Mouse (Mus musculus): ENCODE data around the gene Abraxas1.

The Abraxas1 gene

DNA sequence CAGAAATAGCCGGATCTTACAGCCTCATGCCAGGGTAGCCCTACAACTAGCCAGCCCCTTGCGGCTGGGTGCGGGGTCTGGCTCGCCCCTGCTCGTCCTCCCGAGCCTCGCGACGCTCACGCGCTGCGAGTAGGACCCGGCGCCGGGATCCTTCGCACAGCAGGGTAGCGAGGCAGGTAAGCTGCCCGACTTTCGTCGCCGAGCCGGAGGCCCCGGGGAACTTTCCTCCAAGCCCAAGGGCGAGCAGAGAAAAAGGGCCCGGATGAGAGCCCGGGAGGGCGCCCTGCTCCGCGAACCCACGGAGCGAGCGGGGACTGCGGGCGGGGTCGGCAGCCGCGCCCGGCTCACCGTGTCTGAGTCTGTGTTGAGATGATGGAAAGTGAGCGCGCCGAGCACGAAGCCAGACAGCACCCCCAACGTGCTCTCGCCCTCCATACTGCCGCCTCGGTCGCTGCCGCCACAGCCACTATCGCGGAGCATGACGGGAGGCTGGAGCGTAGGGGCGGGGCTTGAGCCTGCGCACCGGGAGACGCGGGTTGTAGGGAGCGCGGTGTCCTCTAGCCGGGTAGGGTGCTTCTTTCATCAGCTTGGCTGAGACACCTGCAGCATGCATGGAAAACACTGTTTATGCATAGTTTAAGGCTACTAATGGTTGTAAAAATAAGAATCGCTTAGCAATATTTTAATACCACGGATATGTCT is at the start of gene Abraxas1:
Gene Abraxas1, minus strand, starts transcription at position 483 of the 702 bp plus-strand sequence.
- DNase-seq = peak; percentile 83

DNA sequence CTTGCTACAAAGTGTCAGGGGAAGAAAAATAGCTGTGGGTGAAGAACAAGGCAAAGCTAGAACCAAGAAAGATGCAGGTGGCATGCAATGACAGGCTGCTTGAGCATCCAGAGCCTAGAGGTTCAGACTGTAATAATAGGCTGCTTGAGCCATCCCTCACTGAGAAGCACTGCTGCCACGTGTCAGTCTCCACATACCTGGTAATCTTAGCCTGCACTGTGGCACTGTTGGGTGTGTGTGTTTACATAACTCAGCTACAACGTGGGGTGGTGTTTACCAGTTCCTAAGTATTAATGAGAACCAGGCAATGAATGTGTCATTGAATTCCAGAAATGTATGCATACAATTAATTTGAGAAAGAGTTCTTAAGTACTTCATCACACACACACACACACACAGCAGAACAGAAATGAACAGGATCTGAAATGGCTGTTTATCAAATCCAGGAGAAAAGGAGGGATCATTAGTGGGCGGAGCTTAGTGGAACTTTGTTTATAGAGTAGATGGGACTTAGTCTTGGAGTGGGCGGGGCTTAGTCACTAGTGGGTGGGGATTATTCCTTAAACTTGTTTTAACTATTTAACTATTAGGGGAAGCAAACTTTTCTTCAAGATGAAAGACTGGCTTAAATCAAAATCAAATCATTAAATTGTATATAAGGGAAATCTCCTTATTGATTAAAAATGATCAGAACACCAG is 48.6 kb upstream of the Abraxas1 start:
- no peak for DNase-seq

DNA sequence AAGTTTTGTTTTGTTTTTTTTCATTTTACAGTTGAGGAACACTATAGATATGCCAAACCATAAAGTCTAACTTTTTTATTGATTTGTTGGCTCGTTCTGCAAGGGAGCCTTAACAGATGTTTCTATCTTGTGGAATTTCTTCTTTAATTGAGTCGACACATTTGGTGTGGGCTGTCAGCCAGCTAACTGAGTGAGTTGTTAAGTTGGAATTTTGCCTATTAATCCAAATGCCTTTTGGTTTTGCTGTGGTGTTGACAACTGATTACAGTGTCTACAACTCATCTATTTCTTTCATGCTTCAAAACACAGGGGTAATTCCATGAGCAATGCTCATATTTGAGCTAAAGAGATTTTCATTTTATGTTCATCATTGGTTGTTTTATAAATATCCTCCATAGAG is 45.4 kb upstream of the Abraxas1 start:
- DNase-seq = no peak

DNA sequence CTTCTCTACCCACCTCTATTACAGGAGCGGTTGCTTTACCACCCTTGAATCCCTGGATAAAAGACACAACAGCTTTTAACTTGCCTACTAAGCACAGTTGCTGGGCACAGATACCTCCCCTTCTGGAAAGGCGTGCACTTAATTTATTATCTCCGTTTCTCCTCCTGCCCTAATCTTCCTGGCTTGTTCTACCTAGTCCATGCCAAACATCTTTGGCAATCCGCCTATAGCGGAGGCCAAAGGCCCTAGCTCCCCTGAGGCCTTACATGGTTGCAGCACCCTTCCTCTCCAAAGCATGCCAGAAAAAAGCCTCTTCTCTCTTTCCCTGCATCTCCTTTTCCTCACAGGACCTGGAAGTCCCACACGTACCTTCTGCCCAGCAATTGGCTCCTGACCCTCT is 43.7 kb upstream of the Abraxas1 start:
- DNase-seq = no peak

DNA sequence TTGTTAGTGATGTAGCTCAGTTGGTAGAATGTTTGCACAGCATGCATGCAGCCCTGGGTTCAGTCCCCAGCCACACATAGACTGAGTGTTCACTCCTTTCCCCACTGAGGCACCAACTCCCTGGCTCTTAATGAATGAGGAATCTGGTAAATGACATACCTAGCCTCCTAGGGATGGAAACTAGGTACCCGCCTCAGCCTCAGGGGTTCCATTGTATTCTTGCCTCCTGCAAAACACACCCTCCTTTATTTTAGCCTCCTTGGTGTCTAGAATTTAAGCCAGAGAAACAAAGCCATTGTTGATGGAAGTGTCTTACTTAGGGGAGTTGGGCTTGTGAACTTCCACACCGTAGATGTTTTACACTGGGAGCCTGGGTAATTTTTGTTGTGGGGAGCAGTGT is 42.3 kb upstream of the Abraxas1 start:
- no peak for DNase-seq

DNA sequence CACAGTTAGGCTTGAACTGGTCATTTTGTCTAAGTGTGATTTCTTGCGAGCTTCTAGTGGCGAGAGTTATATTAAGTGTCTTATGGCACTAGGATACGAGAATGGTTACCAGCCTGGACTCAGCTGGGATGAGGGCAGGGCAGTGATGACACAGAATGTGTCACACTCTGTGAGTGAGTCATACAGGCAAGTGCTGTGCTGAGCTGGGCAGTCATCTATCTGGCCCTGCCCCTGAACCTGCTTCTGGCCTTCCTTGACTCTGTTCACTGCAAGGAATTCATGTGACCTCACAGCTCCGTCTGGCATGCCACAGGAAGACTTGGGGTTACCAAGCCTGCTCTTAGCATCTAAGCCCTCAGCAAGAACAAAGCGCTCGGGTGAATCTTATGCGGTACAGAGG is 41.0 kb upstream of the Abraxas1 start:
- no peak for DNase-seq

DNA sequence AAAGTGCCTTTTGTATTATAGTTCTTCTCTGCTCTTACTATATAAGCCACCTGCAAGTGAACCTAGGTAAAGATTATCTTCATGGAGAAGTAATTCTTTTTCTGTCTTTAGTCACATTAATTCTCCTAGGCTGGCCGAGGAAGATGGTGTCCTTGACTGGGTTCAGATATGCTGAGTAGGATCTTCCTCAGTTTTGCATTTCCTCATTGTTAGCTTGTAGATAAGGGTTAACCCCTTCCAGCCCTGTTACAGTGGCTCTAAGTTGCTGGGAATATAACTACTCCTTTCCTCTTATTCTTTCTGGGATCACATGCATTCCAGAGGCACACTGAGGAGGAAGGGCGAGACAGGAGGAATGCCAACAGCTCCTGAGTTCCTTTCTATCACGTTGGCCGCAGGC is 40.4 kb upstream of the Abraxas1 start:
- DNase-seq = no peak

DNA sequence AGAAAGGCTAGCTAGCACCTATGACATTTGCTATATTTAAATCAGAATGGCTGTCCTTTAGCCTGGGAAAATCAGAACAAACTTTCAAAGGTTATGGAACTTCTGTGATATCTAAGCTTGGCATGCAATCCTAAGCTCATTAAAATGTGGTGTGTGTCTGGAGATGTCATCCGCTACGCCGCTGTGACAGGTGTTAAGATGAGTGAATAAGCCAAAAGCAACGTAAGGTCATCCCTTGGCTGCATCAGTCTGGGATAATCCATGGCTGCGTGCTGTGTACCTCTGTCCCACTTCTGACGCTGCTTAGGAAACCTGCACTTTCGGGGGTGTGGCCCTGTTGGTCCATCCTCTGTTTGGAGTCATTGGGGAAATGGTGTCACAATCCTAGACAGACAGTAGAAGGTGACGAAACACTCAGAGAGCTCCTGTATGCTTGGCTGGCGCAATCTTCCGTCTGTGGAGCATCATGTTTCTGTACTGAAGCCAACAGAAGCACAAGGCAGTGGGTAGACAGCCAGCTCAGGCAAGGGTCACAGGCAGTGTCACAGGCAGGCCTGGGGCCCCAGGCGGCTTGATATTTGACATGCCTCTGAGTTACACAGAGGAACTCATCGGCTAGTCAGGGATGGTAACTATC is 39.8 kb upstream of the Abraxas1 start:
- DNase-seq = no peak

DNA sequence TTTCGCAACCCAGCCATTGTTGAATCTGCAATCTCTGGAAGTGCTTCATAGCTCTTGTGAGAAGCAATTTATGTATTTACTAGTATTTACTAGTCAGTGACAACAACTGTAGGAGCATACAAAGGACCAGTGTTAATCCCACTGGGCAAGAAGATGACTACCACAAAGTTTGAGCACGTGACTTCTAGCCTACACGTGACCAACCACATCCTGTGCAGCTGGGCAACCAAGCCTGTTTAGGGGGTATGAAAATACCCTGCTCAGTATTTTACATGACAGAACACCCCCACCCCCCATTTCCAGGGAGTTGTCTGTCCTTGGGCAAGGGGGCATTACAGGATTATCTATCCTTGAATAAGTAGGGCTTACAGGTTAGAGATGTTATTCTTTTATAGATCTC is 35.8 kb upstream of the Abraxas1 start:
- DNase-seq = no peak

DNA sequence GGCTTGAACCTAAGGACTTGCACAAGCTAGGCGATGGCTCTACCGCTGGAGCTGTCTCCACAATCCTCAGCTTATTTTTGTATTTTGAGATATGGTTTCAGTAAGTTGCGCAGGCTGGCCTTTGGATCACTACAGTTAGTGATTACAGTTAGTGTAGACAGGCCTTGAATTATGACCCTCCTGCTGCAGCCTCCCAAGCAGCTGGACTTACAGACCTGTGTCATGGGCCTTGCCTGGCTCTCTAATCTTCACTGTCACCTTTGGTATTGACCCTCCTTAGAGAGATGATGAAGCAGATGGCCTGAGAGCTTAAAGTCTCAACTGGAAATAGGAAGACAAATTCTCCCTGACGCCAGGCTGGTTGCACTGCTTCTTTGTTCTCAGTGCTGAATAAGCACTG is 33.2 kb upstream of the Abraxas1 start:
- no peak for DNase-seq

DNA sequence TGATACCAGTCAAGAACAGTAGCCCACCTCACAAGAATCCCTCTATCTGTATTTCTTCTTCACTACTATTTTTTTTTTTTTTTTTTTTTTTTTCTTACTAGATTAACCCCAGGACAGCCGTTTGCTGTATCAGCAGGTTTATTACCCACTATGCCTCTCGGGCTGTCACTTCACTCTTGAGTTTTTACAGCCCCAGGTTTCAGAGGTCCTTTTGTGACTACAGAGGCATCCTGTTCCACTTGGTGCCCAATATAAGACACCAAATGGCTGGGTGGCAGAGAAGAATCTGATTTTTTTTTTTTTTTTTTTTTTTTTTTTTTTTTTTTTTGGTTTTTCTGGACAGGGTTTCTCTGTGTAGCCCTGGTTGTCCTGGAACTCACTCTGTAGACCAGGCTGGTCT is 26.4 kb upstream of the Abraxas1 start:
- DNase-seq = no peak

DNA sequence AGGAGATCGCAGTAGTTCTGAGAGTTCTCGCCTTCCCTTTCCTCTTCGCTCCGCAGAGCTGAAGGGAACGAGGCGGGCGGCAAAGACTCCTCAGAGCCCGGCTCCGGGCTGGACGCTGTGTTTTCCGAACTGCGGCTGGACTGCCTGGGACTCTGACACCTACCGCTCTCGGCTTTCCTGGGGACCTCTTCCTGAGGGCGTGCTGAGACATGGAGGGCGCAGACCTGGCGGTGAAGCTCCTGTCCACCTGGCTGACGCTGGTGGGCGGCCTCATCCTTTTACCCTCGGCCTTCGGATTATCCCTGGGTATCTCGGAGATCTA is 25.8 kb upstream of the Abraxas1 start:
- DNase-seq = peak; percentile 22

DNA sequence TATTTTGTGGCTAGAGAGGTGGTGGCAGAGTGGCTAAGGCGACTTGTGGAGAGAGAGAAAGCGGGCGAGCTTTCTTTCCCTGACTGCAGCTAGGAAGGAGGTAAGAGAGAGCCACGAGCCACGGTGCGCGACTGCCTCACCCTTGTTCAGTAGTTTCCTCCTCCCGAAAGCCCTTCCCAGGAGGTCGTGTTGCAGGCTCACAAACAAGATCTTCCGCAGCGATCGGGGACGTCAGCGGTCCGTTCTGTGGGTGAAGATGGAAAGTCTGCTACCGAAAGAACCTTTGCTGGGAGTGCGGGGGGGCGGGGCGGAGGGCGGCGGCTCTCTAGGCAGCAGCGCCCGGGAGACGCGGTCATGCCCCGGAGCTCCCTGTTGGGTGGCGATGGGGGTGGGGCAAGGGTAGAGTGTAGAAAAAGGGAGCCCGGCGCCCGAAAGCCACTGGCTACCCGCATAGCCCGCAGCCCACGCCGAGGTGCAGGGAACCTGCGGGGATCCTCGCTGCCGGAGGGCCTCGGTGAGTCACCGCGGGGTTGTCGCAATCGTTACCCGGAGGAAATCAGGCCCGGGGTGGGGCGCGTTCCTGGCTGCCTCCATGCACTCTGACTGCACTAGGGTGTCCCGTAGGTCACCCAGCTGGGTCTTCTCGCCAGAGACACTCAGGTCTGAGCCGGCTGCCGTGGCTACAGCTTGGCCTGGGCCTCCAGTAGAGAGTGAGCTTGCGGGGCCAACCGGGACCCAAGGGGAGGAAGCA is 25.3 kb upstream of the Abraxas1 start:
- peak; percentile 33 for DNase-seq

DNA sequence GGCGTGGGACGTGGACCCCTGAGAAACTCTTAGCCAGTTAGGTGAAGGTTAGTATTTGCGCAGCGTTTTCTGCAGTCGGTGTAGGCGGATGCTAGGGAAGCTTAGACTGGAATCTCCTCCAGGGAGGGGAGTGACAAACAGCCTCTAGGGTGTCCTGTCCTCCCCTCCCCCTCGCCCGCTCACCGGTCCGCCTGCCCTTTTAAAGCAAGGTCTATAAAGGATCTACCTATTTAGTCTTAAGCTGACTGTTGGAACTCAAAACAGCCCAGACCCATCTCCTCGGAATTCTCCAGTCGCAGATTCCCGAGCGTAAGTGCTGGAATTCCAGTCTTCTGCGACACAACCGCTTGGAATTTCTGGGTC is 24.7 kb upstream of the Abraxas1 start, which contains the start of gene Gpat3:
Gene Gpat3, plus strand, starts transcription at position 229 of the 363 bp plus-strand sequence.
- DNase-seq = peak; percentile 9

DNA sequence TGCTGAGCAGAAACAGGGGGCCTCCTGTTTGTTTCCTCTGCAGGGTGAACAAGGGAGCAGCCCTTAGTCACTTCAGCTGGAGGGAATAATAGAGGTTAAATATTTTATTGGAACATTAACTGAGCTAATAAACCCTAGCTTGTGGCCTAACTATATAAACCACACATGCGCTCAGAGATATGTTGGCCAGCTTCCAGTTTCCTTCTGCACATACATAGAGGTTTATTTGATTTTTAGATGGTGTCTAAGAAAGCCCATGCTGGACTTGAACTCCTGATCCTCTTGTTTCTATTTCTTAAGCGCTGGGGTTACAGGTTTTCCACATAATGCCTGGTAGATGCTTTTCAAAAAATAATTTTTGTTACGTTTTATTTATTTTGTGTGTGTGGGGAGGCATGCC is 23.7 kb upstream of the Abraxas1 start:
- DNase-seq = no peak

DNA sequence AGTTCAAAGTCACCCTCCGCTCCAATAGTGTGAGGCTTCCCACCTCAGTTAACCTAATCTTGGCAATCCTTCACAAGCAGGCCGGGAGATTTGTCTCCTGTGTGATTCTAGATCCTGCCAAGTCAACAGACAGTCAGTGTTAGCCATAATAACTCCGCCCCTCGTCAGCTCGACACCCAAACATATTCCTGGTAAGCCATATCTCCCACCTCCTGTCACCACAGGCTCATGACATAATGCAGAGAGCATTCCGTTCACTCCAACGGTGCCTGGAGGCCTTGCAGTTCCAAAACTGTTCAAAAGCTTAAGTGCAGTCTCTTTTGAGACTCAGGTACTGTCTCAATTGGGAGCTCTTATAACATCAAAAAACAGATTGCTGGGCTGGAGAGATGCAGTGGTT is 17.1 kb upstream of the Abraxas1 start:
- no peak for DNase-seq

DNA sequence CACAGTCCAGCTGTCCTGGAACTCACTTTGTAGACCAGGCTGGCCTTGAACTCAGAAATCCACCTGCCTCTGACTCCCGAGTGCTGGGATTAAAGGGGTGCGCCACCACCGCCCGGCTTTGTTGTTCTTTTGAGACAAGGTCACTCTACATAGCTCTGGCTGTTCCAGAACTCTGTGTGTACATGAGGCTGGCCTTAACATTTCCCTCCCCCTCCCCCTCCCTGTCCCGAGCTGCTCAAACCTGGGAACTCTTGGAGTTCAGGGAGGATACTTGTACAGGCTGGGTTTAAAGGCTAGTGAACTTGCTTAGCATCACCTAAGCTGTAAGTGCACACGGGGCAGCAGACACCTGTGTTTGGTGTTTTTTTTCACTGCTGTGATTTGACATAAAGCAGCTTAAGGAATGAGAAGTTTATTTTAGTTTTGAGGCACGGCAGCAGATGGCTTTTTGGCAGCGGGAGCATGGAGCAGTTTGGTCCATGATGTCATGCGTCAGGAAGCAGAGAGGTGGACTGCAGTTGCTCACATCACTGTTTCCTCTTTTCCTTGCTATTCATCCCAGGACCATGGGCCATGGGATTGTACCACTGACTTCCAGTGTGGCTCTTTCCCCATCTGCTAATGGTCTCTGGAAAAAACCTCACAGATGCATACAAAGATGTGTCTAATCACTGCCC is 15.2 kb upstream of the Abraxas1 start:
- DNase-seq = no peak

DNA sequence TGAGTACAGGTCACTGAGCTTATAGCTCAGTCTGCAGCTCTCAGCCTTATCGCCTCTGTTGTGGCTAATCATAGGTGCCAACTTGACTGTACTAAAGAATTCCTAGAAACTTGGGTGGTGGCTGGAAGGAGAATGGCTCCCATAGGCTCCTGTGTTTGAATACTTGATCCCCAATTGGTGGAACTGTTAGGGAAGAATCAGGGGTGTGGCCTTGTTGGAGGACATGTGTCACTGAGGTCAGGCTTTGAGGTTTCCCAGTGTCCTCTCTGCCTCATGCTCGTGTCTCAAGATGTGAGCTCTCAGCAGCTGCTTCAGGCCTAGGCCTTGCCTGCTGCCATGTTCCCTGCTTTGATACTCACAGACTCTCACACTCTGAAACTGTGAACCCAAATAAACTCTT is 13.1 kb upstream of the Abraxas1 start:
- no peak for DNase-seq

DNA sequence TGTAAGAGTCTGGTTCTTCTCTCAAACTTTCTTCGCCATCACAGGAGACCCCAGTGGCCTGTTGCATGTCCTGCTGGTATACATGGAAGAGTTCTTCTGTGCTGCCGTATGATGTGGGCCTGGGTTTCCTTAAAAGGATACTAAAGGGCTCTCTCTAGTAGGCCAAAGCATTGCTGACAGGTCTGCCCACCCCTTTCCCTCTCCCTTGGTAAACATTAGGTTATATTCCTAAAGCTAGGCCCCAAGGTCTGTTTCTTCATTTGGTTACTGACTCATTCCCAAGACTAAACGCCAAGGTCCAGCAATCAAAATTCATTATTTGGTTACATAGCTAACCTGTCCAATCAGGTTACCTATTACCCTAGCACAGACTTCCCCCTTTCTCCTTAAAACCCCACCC is 11.9 kb upstream of the Abraxas1 start:
- DNase-seq = no peak

DNA sequence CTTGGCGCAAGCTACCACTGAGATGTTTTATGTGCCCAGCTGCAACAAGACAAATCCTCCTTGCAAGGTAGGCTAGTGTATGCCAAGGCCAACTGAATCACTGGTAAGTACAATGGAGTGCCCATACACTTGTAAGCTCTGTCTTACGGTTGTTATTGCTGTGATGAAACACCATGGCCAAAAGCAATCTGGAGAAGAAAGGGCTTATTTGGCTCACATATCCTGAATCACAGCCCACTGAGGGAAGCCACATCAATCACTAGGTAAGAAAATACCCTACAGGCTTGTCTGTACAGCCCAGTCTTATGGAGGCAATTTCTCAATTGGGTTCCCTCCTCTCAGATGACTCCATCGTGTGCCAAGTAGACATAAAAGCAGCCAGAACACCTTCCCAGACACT is 7.9 kb upstream of the Abraxas1 start:
- DNase-seq = no peak

DNA sequence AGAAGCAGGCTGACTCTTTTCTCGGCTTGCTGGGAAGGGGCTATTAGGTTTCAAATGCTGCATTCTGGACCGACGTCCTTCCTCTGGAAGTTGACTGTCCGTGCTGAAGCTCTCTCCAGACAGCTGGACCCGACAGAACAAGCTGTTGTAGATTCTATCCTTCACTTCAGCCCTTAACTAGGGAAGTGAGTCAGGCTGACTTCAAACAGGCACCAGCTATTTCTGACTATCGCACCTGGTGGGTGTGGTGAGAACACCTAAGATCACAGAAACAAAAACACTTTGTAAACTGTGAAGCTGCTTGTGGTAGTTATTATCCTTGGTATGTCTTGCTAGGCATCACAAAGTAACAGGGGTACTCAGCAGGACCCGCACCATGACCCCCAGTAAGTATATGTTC is 5.8 kb upstream of the Abraxas1 start:
- DNase-seq = no peak

DNA sequence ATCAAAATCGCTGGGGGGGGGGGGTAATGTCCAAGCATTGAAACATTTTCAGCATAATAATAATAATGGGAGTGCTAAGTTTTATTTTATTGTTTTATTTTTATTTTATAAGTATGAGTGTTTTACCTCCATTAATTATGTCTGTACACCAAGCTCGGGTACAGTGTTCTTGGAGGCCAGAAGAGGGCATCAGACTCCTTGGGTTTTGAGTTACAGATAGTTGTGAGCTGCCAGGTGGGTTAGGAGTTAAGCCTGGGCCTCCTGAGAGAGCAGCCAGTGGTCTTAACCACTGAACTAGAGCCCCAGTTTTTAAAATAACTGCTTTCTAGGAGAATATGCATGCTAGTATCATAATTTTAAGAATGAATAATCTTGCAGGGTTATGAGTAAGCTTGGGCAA is 5.2 kb upstream of the Abraxas1 start:
- no peak for DNase-seq

DNA sequence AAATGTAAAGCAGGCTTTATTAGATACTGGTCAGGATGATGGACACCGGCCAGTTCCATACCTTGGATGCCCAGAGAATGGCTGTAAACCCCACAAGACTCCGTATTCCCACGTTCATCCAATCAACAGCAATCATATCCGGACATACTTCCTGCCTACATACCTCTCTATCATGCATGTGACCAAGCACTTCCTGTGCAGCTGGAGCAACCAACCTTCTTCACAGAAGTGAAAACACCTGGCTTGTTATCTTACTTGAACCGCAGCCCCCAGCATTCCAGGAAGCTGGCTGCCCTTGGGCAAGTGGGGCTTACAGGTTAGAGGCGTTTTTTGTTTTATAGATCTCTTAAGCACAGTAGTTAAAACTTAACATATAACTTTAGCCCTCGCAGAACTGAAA is 2.1 kb upstream of the Abraxas1 start:
- no peak for DNase-seq
